Mouse (Mus musculus) embryonic facial prominence, embryonic 13.5 days (tissue): ENCODE data around the gene Slc5a11. TPM values are rescaled to one million over a fixed set of nuclear protein-coding genes. Genes with fewer than 3 reads are reported as not detected.

Source experiments
- ATAC-seq: fragments of 200-750 bp; cut with Nextera tagmentation; 2 replicates; pipeline ENCODE4 v1.8.0; 2017; ENCODE audit warnings: low read depth; ENCODE audit not compliant: insufficient number of reproducible peaks, insufficient read depth, low FRiP score, low TSS enrichment
- H3K27ac ChIP-seq: fragments of 300-500 bp; sonication (generic); 2 replicates; pipeline ENCODE4 v1.5.1; 2015; ENCODE audit warnings: moderate library complexity, mild to moderate bottlenecking, inconsistent platforms
- H3K27me3 ChIP-seq: fragments of 300-500 bp; sonication (generic); 2 replicates; pipeline ENCODE4 v1.6.1; 2015; ENCODE audit warnings: mild to moderate bottlenecking, inconsistent platforms
- H3K36me3 ChIP-seq: fragments of 300-500 bp; sonication (generic); 2 replicates; pipeline ENCODE4 v1.6.1; 2015; ENCODE audit warnings: mild to moderate bottlenecking, inconsistent platforms
- H3K4me1 ChIP-seq: fragments of 300-500 bp; sonication (generic); 2 replicates; pipeline ENCODE4 v1.6.1; 2015; ENCODE audit warnings: inconsistent platforms
- H3K4me2 ChIP-seq: fragments of 300-500 bp; sonication (generic); 2 replicates; pipeline ENCODE4 v1.6.1; 2015; ENCODE audit warnings: moderate library complexity, mild to moderate bottlenecking, inconsistent platforms
- H3K4me3 ChIP-seq: fragments of 300-500 bp; sonication (generic); 2 replicates; pipeline ENCODE4 v1.5.1; 2015; ENCODE audit warnings: mild to moderate bottlenecking, inconsistent platforms
- H3K9ac ChIP-seq: fragments of 300-500 bp; sonication (generic); 2 replicates; pipeline ENCODE4 v1.6.1; 2015; ENCODE audit warnings: mild to moderate bottlenecking, inconsistent platforms
- H3K9me3 ChIP-seq: fragments of 300-500 bp; sonication (generic); 2 replicates; pipeline ENCODE4 v1.6.1; 2016; ENCODE audit warnings: inconsistent platforms
- WGBS: fragments of 180-500 bp; shearing (Covaris S2); methylation state at CpG from one replicate; pipeline ENCODE4 v1.1.7; 2015; ENCODE audit warnings: mixed read lengths; 5-methylcytosine and 5-hydroxymethylcytosine counted together
- polyA plus RNA-seq: library from polyadenylated mRNA; unstranded; fragments of >200 nt; fragmentation: Nextera tagmentation; extraction: Ambion mirVana; gene quantifications from 2 replicates; pipeline ENCODE4 v1.2.1, GENCODE M21; 2015

Gene Slc5a11
- polyA plus RNA-seq, 1 experiment from 2014 or later, result not detected

- Histone ChIP-seq H3K9me3 (no peaks in the 10 kb centered on the region), H3K36me3 (no peaks in the 10 kb centered on the region), H3K27ac (no peak overlapping the region), H3K4me3 (no peak overlapping the region), H3K4me1 (peaks cover 15% of the 10 kb centered on the region; the same call in 1 of the 2 replicates), H3K4me2 (no peak overlapping the region), H3K27me3 (no peaks in the 10 kb centered on the region), H3K9ac (no peak overlapping the region)
- ATAC-seq, result no peak
- 74% methylated on average over 7 of the region's 7 CpGs for WGBS
Measured at GRCm38 (mm10) chr7:123217448-123218354, 3.1 kb downstream of the Slc5a11 start.

- no peak for ATAC-seq
- no peak overlapping the region for H3K4me3 ChIP-seq
- no peaks in the 10 kb centered on the region for H3K27me3 ChIP-seq
- 19% methylated on average over 6 of the region's 6 CpGs for WGBS
- H3K9ac ChIP-seq, result no peak overlapping the region
- H3K4me1 ChIP-seq, result peaks cover 15% of the 10 kb centered on the region; the same call in 1 of the 2 replicates
- no peak overlapping the region for H3K27ac ChIP-seq
- H3K9me3 ChIP-seq, result no peaks in the 10 kb centered on the region
- no peaks in the 10 kb centered on the region for H3K36me3 ChIP-seq
- H3K4me2 ChIP-seq, result no peak overlapping the region
Measured at GRCm38 (mm10) chr7:123218620-123219019, 4.0 kb downstream of the Slc5a11 start.

GRCm38 (mm10) chr7:123219781-123220632 is 5.4 kb downstream of the Slc5a11 start:
- no peaks in the 10 kb centered on the region for H3K9me3 ChIP-seq
- H3K4me2 ChIP-seq, result no peak overlapping the region
- H3K27ac ChIP-seq, result no peak overlapping the region
- peaks cover 9% of the 10 kb centered on the region; the same call in 1 of the 2 replicates for H3K4me1 ChIP-seq
- no peaks in the 10 kb centered on the region for H3K36me3 ChIP-seq
- H3K4me3 ChIP-seq, result no peak overlapping the region
- no peaks in the 10 kb centered on the region for H3K27me3 ChIP-seq
- WGBS, result 54% methylated on average over 13 of the region's 13 CpGs
- no peak overlapping the region for H3K9ac ChIP-seq
- ATAC-seq, result no peak

- WGBS, result 61% methylated on average over 2 of the region's 2 CpGs
- Histone ChIP-seq H3K9ac (no peak overlapping the region), H3K4me3 (no peak overlapping the region), H3K36me3 (no peaks in the 10 kb centered on the region), H3K27ac (no peak overlapping the region), H3K9me3 (no peaks in the 10 kb centered on the region), H3K4me1 (peaks cover 9% of the 10 kb centered on the region; the same call in 1 of the 2 replicates), H3K4me2 (no peak overlapping the region), H3K27me3 (no peaks in the 10 kb centered on the region)
- no peak for ATAC-seq
Measured at GRCm38 (mm10) chr7:123220633-123220942, 6.0 kb downstream of the Slc5a11 start.

GRCm38 (mm10) chr7:123224076-123224475 is 9.5 kb downstream of the Slc5a11 start:
- WGBS, result 76% methylated on average over 9 of the region's 9 CpGs
- no peak for ATAC-seq
- H3K4me3 ChIP-seq, result no peak overlapping the region

GRCm38 (mm10) chr7:123225159-123225558 is 10.6 kb downstream of the Slc5a11 start:
- no peak for ATAC-seq
- no peaks in the 10 kb centered on the region for H3K27me3 ChIP-seq
- no peak overlapping the region for H3K9ac ChIP-seq
- no peak overlapping the region for H3K4me3 ChIP-seq
- H3K27ac ChIP-seq, result no peak overlapping the region
- no peak overlapping the region for H3K4me2 ChIP-seq
- H3K9me3 ChIP-seq, result no peaks in the 10 kb centered on the region
- 80% methylated on average over 4 of the region's 4 CpGs for WGBS
- 0 out of 2 replicates have a peak, but pooled peaks cover 2% of the 10 kb centered on the region for H3K4me1 ChIP-seq
- H3K36me3 ChIP-seq, result no peaks in the 10 kb centered on the region

More at GRCm38 (mm10) chr7:123224076-123224475, 9.5 kb downstream of the Slc5a11 start:
- no peak overlapping the region for H3K9ac ChIP-seq
- H3K27ac ChIP-seq, result no peak overlapping the region
- H3K27me3 ChIP-seq, result no peaks in the 10 kb centered on the region
- no peaks in the 10 kb centered on the region for H3K9me3 ChIP-seq
- H3K4me1 ChIP-seq, result 0 out of 2 replicates have a peak, but pooled peaks cover 4% of the 10 kb centered on the region
- H3K4me2 ChIP-seq, result no peak overlapping the region
- no peaks in the 10 kb centered on the region for H3K36me3 ChIP-seq

GRCm38 (mm10) chr7:123235449-123235848 is 20.9 kb downstream of the Slc5a11 start:
- H3K9ac ChIP-seq, result no peak overlapping the region
- H3K4me2 ChIP-seq, result no peak overlapping the region
- H3K36me3 ChIP-seq, result no peaks in the 10 kb centered on the region
- no peak for ATAC-seq
- H3K4me1 ChIP-seq, result no peaks in the 10 kb centered on the region
- H3K27ac ChIP-seq, result no peak overlapping the region
- no peaks in the 10 kb centered on the region for H3K27me3 ChIP-seq
- no peak overlapping the region for H3K4me3 ChIP-seq
- 23% methylated on average over 4 of the region's 4 CpGs for WGBS
- H3K9me3 ChIP-seq, result no peaks in the 10 kb centered on the region

- Histone ChIP-seq H3K9me3 (no peaks in the 10 kb centered on the region), H3K36me3 (no peaks in the 10 kb centered on the region), H3K27ac (no peak overlapping the region), H3K4me3 (no peak overlapping the region), H3K27me3 (no peaks in the 10 kb centered on the region), H3K9ac (no peak overlapping the region), H3K4me1 (no peaks in the 10 kb centered on the region), H3K4me2 (no peak overlapping the region)
- ATAC-seq, result no peak
- 83% methylated on average over 4 of the region's 4 CpGs for WGBS
Measured at GRCm38 (mm10) chr7:123238621-123239020, 24.0 kb downstream of the Slc5a11 start.

GRCm38 (mm10) chr7:123240064-123240463 is 25.5 kb downstream of the Slc5a11 start:
- WGBS, result 66% methylated on average over 6 of the region's 6 CpGs
- H3K27ac ChIP-seq, result no peak overlapping the region
- no peak for ATAC-seq

GRCm38 (mm10) chr7:123242241-123242640 is 27.7 kb downstream of the Slc5a11 start:
- Histone ChIP-seq H3K27me3 (no peaks in the 10 kb centered on the region), H3K36me3 (no peaks in the 10 kb centered on the region), H3K4me2 (no peak overlapping the region), H3K4me1 (no peaks in the 10 kb centered on the region), H3K27ac (no peak overlapping the region), H3K4me3 (no peak overlapping the region), H3K9ac (no peak overlapping the region), H3K9me3 (no peaks in the 10 kb centered on the region)
- no peak for ATAC-seq
- 88% methylated on average over 7 of the region's 7 CpGs for WGBS

More at GRCm38 (mm10) chr7:123240064-123240463, 25.5 kb downstream of the Slc5a11 start:
- Histone ChIP-seq H3K9ac (no peak overlapping the region), H3K27me3 (no peaks in the 10 kb centered on the region), H3K9me3 (no peaks in the 10 kb centered on the region), H3K4me3 (no peak overlapping the region), H3K4me1 (no peaks in the 10 kb centered on the region), H3K36me3 (no peaks in the 10 kb centered on the region), H3K4me2 (no peak overlapping the region)

GRCm38 (mm10) chr7:123244833-123245232 is 30.3 kb downstream of the Slc5a11 start:
- WGBS, result 84% methylated on average over 1 of the region's 1 CpGs
- no peaks in the 10 kb centered on the region for H3K9me3 ChIP-seq
- ATAC-seq, result no peak

More at GRCm38 (mm10) chr7:123244833-123245232, 30.3 kb downstream of the Slc5a11 start:
- Histone ChIP-seq H3K4me3 (no peak overlapping the region), H3K27ac (no peak overlapping the region), H3K4me2 (no peak overlapping the region), H3K36me3 (no peaks in the 10 kb centered on the region), H3K27me3 (no peaks in the 10 kb centered on the region), H3K4me1 (no peaks in the 10 kb centered on the region), H3K9ac (no peak overlapping the region)
